Mouse (Mus musculus) hindlimb bud, embryonic 11.5 days (tissue): ENCODE results near the gene Tox3.

Experiments used
- DNase-seq: peaks from one replicate; pipeline ENCODE4 v3.0.0-alpha.2; 2012; ENCODE audit warnings: low read depth, low spot score; ENCODE audit errors: extremely low spot score

The Tox3 gene

DNA sequence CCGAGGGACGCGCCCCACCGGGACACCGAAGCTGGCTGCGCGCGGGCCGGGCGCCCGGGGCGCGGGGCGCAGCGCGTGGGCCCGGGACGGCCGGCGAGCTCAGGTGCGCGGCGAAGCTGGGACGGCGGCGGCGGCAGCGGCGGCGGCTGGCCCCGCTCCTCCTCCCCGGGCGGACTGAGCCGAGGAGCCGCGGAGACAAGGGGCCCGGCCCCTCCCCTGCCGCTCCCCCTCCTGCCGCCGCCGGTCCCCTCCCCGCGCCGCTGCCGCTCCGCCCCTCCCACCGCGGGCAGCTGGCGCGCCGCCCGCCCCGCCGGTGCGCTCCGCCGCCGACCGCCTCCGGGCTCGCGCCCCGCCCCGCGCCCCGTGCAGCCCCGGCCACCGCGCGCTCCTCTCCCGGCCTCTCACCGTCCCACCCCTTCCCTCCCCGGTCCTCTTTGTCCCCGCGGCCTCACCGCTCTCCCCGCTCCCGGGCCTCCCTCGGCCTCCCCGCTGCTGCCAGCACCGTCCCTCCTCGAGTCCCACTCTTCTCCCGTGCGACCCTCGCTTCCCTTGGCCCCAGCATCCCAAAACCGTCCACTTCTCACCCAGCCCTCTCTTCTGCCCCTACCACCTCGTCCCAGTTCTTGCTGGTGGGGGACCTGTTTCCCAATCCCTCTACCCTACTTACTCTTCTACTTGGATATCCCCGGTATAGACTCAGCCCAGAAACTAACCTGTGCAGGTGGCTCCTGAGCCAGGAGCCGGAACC is at the start of gene Tox3:
Gene Tox3, minus strand, starts transcription at position 166 of the 748 bp plus-strand sequence.
- DNase-seq, result no peak

GRCm38 (mm10) chr8:90392643-90393042 is 44.5 kb upstream of the Tox3 start:
- no peak for DNase-seq

DNA sequence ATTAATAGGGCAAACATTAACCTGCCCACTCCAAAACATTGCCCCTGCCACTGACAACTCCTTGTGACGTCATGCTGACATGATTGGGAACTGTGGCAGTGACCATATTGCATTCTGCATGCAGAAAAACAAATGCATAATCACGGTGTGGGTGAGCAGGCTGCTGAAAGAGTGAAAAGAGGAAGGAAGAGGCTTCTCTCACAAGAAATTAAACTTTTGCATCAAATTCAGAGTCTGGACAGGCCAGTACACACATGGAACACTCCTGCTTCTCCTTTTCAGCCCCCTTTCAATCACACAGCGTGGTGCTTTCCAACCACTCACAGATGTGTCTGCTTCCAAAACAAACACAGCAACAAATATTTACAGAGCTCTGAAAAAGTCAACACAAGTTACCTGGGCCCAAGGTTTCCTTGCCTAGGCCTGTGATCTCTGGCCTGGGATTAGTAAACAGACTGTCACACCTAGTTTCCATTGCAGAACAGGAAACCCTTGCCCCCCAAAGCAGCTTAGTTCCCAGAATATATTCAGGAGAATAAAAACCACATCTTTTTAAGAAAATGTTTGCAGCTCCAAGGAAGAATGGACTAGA is 43.4 kb upstream of the Tox3 start:
- no peak for DNase-seq

GRCm38 (mm10) chr8:90390827-90391226 is 42.7 kb upstream of the Tox3 start:
- DNase-seq, result no peak

- no peak for DNase-seq
Observed at GRCm38 (mm10) chr8:90379064-90379463, 30.9 kb upstream of the Tox3 start.

DNA sequence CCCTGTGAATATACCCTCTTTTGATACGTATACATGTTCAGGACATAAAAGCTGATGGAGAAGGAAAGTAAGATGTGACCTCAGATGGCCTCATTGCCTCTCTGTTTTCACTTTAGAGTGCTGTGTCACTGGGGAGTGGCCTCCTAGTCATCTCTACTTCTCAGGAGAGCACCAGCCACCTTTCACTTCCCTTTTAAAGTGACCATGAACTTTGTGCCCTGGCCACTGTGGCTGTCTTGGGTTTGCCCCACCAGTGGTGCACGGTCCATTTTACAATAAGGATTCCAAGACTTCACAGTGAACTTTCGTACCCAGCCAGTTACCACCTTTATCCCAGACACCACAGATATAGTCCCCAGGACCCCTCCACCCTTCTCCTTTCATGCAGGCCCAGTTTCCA is 29.9 kb upstream of the Tox3 start:
- no peak for DNase-seq

GRCm38 (mm10) chr8:90371611-90372222 is 23.6 kb upstream of the Tox3 start:
- DNase-seq, result no peak

DNA sequence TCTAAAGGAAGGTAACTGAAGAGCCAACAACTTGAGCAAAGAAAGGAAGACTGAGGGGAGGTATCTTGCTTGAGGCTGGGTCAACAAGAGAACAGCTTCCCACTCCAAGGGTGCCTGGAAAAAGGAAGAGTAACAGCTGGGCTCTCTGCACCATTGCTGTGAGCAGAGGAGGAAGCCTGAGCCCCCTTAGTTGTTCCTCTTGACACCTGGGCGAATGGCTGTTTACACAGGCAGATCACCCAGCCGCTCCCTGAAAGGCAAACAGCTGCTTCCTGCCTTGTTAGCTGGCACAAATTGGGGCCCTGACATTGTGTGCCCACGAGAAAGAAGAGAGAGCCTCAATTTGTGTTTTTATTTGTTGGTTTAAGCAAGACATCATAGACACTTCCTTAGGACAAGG is 21.7 kb upstream of the Tox3 start:
- DNase-seq, result no peak

- DNase-seq, result no peak
Observed at GRCm38 (mm10) chr8:90356729-90357128, 8.6 kb upstream of the Tox3 start.

DNA sequence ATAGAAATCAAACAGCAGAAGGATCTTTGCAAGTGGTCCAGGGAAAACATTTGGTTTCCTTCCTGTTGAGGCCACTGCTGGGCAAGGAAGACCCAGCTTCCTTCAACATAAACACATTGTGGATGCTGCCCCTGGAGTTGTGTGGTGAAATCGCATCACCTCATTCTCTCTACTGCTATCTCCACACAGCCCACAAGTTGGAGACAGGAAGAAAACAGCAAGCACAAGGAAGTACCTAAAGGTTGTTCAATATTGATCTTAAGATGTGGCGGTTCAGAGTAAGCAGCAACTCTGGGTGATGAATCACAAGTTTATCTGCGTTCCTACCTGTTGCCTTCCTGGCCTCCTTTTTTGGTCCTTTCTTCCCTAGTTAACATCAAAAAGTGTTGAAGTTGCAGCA is 6.6 kb upstream of the Tox3 start:
- no peak for DNase-seq

DNA sequence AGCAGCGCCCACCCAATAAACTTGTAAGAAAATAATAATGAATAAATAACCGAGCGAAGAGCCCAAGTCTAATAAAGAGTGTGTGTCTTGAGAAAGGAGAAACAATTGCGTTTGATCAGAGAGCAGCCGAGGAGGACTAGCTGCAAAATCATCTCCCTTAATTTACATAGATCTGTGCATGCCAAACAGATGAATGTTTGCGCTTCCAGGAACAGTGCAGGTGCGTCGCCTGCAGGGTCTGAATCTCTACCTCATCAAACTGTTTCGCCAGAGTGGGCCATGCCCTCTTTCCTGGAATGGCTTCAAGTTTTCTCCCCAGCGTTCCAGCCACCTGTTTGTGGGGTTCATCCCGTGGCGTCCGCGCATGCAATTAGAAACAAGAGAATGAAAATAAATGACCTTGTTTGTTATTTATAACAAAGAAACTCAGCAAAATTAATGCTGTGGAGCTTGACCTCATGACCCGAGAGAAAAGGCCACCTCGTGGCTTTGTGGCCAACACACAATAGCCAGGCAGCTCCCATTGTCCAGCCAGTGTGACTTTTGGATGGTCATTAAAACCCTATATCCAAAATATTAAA is 5.9 kb upstream of the Tox3 start:
- no peak for DNase-seq

DNA sequence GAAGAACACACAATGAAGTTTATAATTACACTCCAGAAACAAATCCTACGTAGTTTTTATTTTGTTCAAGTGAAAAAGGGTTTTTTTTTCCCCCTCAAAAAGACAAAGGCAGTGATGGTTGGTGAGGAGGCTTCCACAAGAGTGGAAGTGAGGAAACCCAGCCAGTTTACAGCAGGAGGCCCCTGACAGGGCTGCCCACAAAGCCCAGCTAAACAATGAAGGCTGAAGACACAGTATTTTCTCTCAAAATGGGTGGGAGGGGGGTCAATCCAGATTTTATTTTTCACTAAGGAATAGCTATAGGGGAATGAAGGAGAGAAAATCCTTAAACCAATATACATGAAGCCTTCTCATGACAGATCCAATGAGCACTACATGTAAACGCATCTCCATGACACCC is 5.4 kb upstream of the Tox3 start:
- DNase-seq, result no peak

GRCm38 (mm10) chr8:90352991-90353390 is 4.8 kb upstream of the Tox3 start:
- DNase-seq, result no peak

GRCm38 (mm10) chr8:90349709-90350562 is 1.8 kb upstream of the Tox3 start:
- no peak for DNase-seq

DNA sequence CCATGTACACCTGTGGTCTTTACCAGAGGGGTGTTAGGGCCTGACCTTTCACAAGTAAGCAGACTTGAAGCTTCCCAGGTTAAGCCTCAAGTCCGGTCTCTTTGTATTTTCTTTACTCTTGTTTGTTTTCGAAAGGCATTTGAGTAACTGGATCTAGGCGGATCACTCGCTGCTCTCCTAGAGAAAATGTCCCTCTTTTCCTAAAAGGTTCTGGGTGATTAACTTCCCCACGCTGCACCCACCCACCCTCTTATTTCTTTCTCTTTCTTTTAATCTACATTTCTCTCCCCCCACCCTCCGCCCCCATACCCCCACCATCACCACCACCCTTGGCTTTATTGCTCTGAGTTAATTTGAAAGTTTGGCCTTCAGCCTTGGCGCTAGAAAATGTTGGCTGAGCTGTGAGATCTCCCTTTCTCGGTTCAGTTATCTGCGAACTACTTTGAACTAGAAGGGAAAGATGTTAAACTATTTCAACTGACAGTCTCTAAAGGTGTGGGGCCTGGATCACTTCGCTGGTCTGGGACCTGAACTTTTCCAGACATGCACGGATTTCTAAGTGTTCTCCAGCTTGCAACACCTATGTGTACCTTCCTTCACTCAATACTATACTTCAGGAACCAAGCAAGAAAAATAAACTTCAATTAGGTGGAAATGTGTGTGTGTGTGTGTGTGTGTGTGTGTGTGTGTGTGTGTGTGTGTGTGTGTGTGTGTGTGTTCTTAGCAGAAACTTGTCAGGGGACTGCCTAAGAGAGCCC is 962 bp upstream of the Tox3 start:
- no peak for DNase-seq

DNA sequence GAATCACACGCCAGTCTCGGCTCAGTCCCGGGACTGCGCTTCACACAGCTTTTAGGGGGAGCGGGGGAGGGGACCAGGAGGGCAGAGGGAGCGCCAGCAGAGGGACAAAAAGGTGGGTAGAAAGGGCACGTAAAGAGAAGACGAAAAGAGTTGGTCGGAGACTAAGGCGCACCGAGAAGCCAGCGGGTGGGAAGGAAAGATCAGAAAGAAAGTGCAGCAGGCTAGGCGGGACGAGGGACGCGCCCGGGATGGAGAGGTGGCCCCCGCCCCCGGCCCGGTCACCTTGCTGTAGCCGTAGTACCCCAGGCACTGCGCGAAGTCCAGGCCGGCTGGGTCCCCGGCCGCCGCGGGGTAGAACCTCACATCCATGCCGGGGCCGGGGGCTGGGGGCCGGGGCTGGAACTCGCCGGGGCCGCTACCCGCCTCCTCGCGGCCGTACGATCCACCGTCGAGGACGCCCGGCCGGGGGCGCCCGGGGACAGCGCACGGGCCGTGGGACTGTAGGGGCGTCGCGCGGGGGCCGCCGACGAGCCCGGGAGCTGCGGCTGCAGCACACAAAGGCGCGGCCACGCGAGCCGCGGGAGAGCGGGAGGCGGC is 464 bp downstream of the Tox3 start:
- DNase-seq, result no peak

GRCm38 (mm10) chr8:90346880-90347535 is 1.1 kb downstream of the Tox3 start:
- no peak for DNase-seq

DNA sequence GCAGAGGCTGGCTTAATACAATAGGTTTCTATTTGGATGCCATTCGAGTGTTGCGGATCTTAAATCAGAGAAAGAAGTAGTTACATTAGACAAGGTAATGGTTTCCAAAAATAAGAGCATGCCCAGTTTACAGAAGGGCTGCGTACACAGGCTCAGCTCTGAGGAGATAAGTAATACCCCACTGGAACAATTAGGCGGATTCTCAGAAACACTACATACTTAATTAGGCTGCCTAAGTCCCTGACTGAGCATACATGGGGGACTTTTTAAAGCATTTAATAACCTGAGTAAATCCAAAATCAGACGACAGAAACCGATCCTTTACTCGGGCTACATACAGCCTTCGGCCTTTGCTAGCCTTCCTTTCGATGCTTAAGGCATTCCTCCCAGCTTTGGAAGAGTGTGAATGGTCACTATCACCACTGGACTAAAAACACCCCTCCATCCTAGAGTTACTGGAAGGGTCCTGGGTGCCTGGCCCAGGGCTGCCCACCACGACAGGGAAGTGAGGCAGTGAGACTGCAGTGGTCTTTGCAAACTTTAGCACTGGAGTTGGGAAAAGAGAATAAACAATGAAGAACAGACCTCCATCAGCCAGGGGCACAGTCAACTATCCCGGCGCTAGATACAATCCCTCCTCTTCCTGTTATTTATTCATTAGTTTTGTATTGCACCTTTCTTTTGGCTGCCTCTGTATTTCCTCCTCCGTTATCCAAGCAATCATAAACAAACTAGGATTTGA is 1.8 kb downstream of the Tox3 start:
- no peak for DNase-seq
